Mouse (Mus musculus): ENCODE measurements around the gene Nedd9. TPM values are rescaled to one million over a fixed set of nuclear protein-coding genes. Genes with fewer than 3 reads are reported as not detected.

The Nedd9 gene
- total RNA-seq, 4 experiments from 2014 or later: 14.0 to 30.6 (median 24.2) TPM

GRCm38 (mm10) chr13:41409291-41409690, 77.9 kb downstream of the Nedd9 start:
- no peak for DNase-seq

GRCm38 (mm10) chr13:41408374-41408952, 78.7 kb downstream of the Nedd9 start:
- DNase-seq: no peak

GRCm38 (mm10) chr13:41405009-41405408, 82.2 kb downstream of the Nedd9 start:
- DNase-seq: peak; percentile 77

GRCm38 (mm10) chr13:41403838-41404237, 83.3 kb downstream of the Nedd9 start:
- peak; percentile 68 for DNase-seq

GRCm38 (mm10) chr13:41402441-41403003, 84.6 kb downstream of the Nedd9 start:
- DNase-seq: no peak

GRCm38 (mm10) chr13:41401775-41402174, 85.4 kb downstream of the Nedd9 start:
- no peak for DNase-seq

GRCm38 (mm10) chr13:41400289-41400688, 86.9 kb downstream of the Nedd9 start:
- DNase-seq: no peak

GRCm38 (mm10) chr13:41392191-41392590, 95.0 kb downstream of the Nedd9 start:
- no peak for DNase-seq

GRCm38 (mm10) chr13:41390698-41391097, 96.5 kb downstream of the Nedd9 start:
- DNase-seq: no peak

- DNase-seq: peak; percentile 34
Observed at GRCm38 (mm10) chr13:41386581-41386980, 100.6 kb downstream of the Nedd9 start.

- DNase-seq: no peak
Observed at GRCm38 (mm10) chr13:41384896-41385295, 102.3 kb downstream of the Nedd9 start.

GRCm38 (mm10) chr13:41382635-41383034, 104.5 kb downstream of the Nedd9 start:
- DNase-seq: no peak

GRCm38 (mm10) chr13:41381806-41382546, 105.2 kb downstream of the Nedd9 start:
- no peak for DNase-seq

- DNase-seq: no peak
Observed at GRCm38 (mm10) chr13:41381041-41381805, 105.9 kb downstream of the Nedd9 start.

- DNase-seq: no peak
Observed at GRCm38 (mm10) chr13:41379951-41380465, 107.2 kb downstream of the Nedd9 start.

- no peak for DNase-seq
Observed at GRCm38 (mm10) chr13:41378462-41378861, 108.7 kb downstream of the Nedd9 start.

GRCm38 (mm10) chr13:41377856-41378255, 109.3 kb downstream of the Nedd9 start:
- DNase-seq: no peak

- DNase-seq: no peak
Observed at GRCm38 (mm10) chr13:41377011-41377431, 110.1 kb downstream of the Nedd9 start.

GRCm38 (mm10) chr13:41376111-41376510, 111.1 kb downstream of the Nedd9 start:
- DNase-seq: no peak

GRCm38 (mm10) chr13:41375696-41376095, 111.5 kb downstream of the Nedd9 start:
- DNase-seq: no peak

- DNase-seq: no peak
Observed at GRCm38 (mm10) chr13:41374886-41375285, 112.3 kb downstream of the Nedd9 start.

- DNase-seq: no peak
Observed at GRCm38 (mm10) chr13:41372555-41373460, 114.4 kb downstream of the Nedd9 start.

Data from adrenal gland, adult 8-10 months (tissue).